Mouse (Mus musculus) C2C12 (cell line): ENCODE data around the gene Wnt3.

Source experiments
- CTCF ChIP-seq: IDR thresholded peaks from one replicate; pipeline ENCODE4 v1.5.1; 2011; ENCODE audit not compliant: control insufficient read depth, insufficient read depth, insufficient read length
- MAX ChIP-seq: IDR thresholded peaks from one replicate; pipeline ENCODE4 v1.6.1; 2011; ENCODE audit warnings: mild to moderate bottlenecking, control low read depth
- MYOD1 ChIP-seq: IDR thresholded peaks from one replicate; pipeline ENCODE4 v1.6.1; 2011; ENCODE audit warnings: low read depth; ENCODE audit not compliant: control insufficient read depth, insufficient read length
- USF1 ChIP-seq: IDR thresholded peaks from one replicate; pipeline ENCODE4 v1.6.1; 2011; ENCODE audit warnings: low read depth, mild to moderate bottlenecking, control low read depth, moderate library complexity

DNA sequence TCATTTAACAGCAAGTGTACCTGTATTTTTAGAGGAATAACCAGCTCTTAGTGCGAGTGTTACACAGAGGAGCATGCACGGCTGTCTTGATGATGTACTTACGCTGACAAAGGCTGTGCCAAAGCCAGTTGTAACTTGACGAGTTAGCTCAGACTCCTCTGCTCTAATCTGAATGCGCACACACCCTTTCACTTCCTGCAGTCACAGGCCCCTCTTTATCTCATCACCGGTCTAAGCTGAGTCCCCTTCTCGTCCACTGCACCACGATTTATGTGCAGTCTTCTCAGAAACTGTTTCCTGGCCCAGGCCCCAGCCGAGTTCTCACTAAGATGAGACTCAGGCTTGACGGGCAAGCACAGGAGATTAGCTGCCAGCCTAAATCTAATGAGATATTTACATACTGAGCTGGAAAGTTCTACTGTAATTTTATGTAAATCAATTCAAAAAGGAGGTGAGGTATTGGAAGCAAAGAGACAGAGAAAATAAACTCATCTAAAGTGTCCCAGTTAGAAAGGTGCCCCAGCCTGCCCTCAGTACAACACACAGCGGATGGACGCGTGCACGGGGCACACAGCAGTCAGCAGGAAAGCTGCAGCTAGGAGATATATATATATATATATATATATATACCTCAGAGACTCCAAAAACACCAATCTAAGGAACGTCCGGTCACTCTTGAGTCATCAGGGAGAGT is 78.8 kb downstream of the Wnt3 start:
- TF ChIP-seq CTCF (no peak), MYOD1 (no peak), USF1 (no peak), MAX (no peak)
